Mouse (Mus musculus): ENCODE data around the gene Gsto2. TPM values are rescaled to one million over a fixed set of nuclear protein-coding genes. Genes with fewer than 3 reads are reported as not detected.

The Gsto2 gene
- polyA plus RNA-seq, 1 experiment from 2014 or later, result 1.3 TPM

DNA sequence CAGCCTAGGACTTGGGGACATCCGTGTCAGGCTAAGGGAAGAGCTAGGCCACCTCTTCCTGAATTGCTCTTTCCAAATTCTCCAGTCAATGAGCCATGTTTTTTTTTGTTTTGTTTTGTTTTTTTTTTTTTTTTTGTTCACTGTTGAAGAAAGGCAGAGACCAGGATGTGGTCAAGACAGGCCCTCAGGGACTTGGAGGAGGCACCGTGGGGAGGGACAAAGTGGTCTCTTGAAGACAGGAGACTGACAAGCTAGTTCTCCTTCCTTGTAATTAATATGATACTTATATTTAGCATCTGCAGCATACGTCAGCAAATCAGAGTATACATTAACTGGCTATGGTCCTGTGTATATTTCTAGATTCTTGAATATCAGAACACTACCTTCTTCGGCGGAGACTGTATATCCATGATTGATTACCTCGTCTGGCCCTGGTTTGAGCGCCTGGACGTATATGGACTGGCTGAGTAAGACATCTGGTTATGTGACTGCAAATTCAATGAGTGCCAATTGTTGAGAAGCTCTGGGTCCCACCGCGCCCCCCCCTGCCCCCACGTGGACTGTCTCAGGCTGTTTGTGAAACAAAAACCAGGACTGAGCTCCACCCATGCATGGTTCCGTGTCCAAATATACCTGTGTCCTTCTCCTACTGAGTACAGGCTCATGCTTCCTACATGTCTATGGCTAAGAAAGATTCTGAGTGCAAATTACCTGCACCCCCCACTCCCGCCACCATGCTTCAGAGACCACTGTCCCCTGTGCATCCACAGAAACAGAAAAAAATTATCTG lies 19.2 kb downstream of the Gsto2 start:
- 86% methylated on average over 13 of the region's 13 CpGs for WGBS
- no peaks in the 10 kb centered on the region for H3K27me3 ChIP-seq
- no peak overlapping the region for H3K9ac ChIP-seq (replicated peaks)
- ATAC-seq (replicated peaks), result no peak
- no peaks in the 10 kb centered on the region for H3K36me3 ChIP-seq
- H3K4me2 ChIP-seq (replicated peaks), result no peak overlapping the region
- no peak overlapping the region for H3K4me3 ChIP-seq
- peaks cover 3% of the 10 kb centered on the region; the same call in 1 of the 2 replicates for H3K4me1 ChIP-seq
- H3K9me3 ChIP-seq, result no peaks in the 10 kb centered on the region
- H3K27ac ChIP-seq (replicated peaks), result no peak overlapping the region

DNA sequence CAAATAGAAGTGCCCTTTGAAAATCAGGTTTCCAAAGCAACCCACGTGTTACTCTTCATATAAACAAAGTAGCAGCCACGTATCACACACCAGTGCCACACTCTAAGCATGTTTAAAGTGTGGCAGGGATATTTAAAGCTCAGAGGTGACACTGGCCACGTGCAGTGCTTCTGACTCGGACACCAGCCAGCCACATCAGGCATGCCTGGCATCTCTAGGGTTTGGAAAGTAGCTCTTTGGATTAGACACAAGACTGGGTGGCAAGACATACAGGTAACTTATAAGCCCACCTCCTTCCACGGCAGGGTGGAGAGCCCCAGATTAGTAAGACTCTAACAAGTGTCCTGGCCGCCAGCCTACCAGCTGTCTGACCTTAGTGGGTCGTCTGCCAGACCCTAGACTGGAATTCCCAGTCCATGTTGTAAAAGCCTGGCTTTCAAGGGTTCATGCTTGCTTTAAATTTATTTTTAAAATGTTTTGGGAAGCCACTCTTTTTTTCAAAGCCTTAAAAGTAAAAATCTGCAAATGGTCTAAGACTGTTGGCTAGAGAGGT lies 19.9 kb downstream of the Gsto2 start:
- no peak for ATAC-seq (replicated peaks)
- no peak overlapping the region for H3K27ac ChIP-seq (replicated peaks)
- H3K36me3 ChIP-seq, result no peaks in the 10 kb centered on the region
- WGBS, result 74% methylated on average over 7 of the region's 7 CpGs
- H3K27me3 ChIP-seq, result no peaks in the 10 kb centered on the region
- peaks cover 3% of the 10 kb centered on the region; the same call in 1 of the 2 replicates for H3K4me1 ChIP-seq
- H3K4me2 ChIP-seq (replicated peaks), result no peak overlapping the region
- H3K4me3 ChIP-seq, result no peak overlapping the region
- H3K9ac ChIP-seq (replicated peaks), result no peak overlapping the region
- no peaks in the 10 kb centered on the region for H3K9me3 ChIP-seq

GRCm38 (mm10) chr19:47885886-47886285 lies 20.6 kb downstream of the Gsto2 start:
- ATAC-seq (replicated peaks), result no peak
- H3K4me2 ChIP-seq (replicated peaks), result no peak overlapping the region
- H3K36me3 ChIP-seq, result no peaks in the 10 kb centered on the region
- H3K27ac ChIP-seq (replicated peaks), result no peak overlapping the region
- no peak overlapping the region for H3K4me3 ChIP-seq
- H3K27me3 ChIP-seq, result no peaks in the 10 kb centered on the region
- peaks cover 3% of the 10 kb centered on the region; the same call in 1 of the 2 replicates for H3K4me1 ChIP-seq
- H3K9ac ChIP-seq (replicated peaks), result no peak overlapping the region
- WGBS, result 90% methylated on average over 11 of the region's 11 CpGs
- no peaks in the 10 kb centered on the region for H3K9me3 ChIP-seq

DNA sequence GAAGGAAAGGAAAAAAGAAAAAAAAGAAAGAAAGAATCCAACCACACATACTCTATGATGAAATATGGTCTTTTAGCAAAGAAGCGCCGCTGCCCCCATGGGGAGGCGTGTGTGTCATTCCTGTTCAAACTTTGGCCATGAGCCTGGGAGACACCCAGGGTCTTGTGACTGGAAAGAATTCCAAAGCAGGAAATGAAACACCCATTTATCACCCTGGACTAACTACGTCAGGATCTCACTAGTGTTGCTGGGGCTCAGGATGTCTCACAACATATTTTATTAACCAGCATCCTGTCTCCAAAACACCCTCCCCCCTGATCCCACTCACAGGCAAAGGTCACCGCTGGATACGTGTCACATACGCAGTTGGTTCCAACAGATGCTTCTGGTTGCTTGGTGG lies 21.3 kb downstream of the Gsto2 start:
- Histone ChIP-seq H3K9me3 (no peaks in the 10 kb centered on the region), H3K9ac (replicated peaks) (no peak overlapping the region), H3K4me1 (peaks cover 3% of the 10 kb centered on the region; the same call in 1 of the 2 replicates), H3K4me3 (no peak overlapping the region), H3K36me3 (no peaks in the 10 kb centered on the region), H3K27ac (replicated peaks) (no peak overlapping the region), H3K27me3 (no peaks in the 10 kb centered on the region), H3K4me2 (replicated peaks) (no peak overlapping the region)
- ATAC-seq (replicated peaks), result no peak
- WGBS, result 88% methylated on average over 7 of the region's 7 CpGs

DNA sequence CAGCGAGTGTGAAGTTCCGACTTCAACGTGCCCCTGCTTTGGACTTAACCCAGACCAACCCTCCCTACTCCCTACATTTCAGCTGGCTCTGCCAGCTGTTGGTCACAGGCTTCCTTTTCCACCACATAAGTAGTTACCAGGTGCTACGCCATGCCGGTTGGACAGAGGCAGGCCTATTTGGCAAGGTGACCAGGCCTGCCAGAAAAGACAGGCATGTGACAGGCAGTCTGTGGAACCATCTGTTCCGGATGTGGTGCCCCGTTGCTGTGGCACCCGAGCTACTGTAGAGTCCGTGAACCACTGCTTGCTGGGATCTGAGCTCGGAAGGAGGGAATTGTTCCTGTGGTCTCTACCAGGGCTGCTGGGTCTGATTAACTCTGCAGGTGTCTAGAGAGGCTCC lies 22.1 kb downstream of the Gsto2 start:
- WGBS, result 66% methylated on average over 10 of the region's 10 CpGs
- Histone ChIP-seq H3K9ac (replicated peaks) (no peak overlapping the region), H3K9me3 (no peaks in the 10 kb centered on the region), H3K27me3 (no peaks in the 10 kb centered on the region), H3K36me3 (no peaks in the 10 kb centered on the region), H3K4me2 (replicated peaks) (no peak overlapping the region), H3K4me3 (no peak overlapping the region), H3K4me1 (peaks cover 3% of the 10 kb centered on the region; the same call in 1 of the 2 replicates), H3K27ac (replicated peaks) (no peak overlapping the region)
- 0 out of 2 replicates have a peak, but pooled peaks have one; percentile 27 for ATAC-seq (replicated peaks)

DNA sequence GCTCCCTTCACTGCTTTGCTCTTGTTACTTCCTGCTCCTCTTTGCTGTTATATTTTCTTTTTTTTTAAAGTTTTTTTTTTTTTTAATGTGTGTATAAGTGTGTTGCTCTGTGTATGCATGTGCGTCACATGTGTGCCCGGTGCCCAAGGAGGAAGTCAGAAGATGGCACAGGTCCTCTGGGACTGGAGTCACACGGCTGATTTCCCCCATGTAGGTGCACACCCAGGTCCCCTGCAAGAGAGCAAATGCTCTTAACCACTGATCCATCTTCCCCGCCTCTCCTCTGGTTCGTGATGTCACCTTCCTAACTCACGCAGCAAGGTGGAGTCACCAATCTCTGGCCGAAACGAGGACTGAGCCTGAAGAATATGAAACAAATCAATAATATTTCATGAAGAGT lies 22.7 kb downstream of the Gsto2 start:
- Histone ChIP-seq H3K4me3 (no peak overlapping the region), H3K4me2 (replicated peaks) (no peak overlapping the region), H3K36me3 (no peaks in the 10 kb centered on the region), H3K9me3 (no peaks in the 10 kb centered on the region), H3K27me3 (no peaks in the 10 kb centered on the region), H3K9ac (replicated peaks) (no peak overlapping the region), H3K4me1 (peaks cover 3% of the 10 kb centered on the region; the same call in 1 of the 2 replicates), H3K27ac (replicated peaks) (no peak overlapping the region)
- WGBS, result 94% methylated on average over 8 of the region's 8 CpGs
- ATAC-seq (replicated peaks), result no peak

- Histone ChIP-seq H3K4me3 (no peak overlapping the region), H3K9ac (replicated peaks) (no peak overlapping the region), H3K9me3 (no peaks in the 10 kb centered on the region), H3K36me3 (peaks cover 5% of the 10 kb centered on the region; the same call in 1 of the 2 replicates), H3K27me3 (no peaks in the 10 kb centered on the region), H3K4me1 (peaks cover 3% of the 10 kb centered on the region; the same call in 1 of the 2 replicates), H3K4me2 (replicated peaks) (no peak overlapping the region), H3K27ac (replicated peaks) (no peak overlapping the region)
- ATAC-seq (replicated peaks), result no peak
- WGBS, result 74% methylated on average over 10 of the region's 10 CpGs
Observed at GRCm38 (mm10) chr19:47890489-47891130, 25.3 kb downstream of the Gsto2 start.

DNA sequence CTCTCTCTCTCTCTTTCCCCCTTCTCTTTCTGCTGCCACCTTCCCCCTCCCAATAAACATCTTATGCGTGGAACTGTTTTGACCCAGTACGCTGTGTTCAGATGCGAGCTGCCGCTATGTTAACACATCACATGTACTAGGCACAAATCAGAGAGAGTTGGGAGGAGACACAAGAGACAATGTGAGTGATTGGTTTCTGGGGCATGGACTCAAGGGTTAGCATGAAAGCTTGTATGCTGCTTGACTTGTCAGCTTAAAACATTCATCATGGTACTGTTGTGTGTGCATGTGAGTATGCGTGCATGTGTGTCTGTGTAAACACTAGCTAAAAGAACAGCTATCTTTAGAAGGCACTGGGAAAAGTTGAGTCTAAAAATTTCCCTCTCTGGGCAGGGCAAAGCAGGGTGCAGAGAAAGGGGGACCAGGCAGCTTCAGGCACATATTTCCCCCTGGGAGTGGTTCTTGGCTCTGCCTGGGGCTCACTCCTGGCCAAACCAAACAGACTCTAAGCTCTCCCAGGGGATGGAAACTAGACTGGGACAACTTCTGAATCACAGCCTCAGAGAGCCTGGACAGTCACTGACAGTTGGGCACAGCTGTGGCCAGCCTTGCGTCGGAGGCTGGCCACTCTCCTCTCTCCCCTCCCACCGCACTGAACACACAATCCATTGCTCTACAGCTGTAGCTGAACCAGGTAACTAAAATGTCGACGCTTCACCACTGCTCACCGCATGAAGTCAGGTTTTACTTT lies 26.4 kb downstream of the Gsto2 start:
- H3K27ac ChIP-seq (replicated peaks), result no peak overlapping the region
- no peak overlapping the region for H3K9ac ChIP-seq (replicated peaks)
- peaks cover 3% of the 10 kb centered on the region; the same call in 1 of the 2 replicates for H3K4me1 ChIP-seq
- no peak overlapping the region for H3K4me2 ChIP-seq (replicated peaks)
- H3K4me3 ChIP-seq, result no peak overlapping the region
- H3K9me3 ChIP-seq, result no peaks in the 10 kb centered on the region
- peaks cover 5% of the 10 kb centered on the region; the same call in 1 of the 2 replicates for H3K36me3 ChIP-seq
- WGBS, result 85% methylated on average over 11 of the region's 11 CpGs
- no peak for ATAC-seq (replicated peaks)
- H3K27me3 ChIP-seq, result no peaks in the 10 kb centered on the region

DNA sequence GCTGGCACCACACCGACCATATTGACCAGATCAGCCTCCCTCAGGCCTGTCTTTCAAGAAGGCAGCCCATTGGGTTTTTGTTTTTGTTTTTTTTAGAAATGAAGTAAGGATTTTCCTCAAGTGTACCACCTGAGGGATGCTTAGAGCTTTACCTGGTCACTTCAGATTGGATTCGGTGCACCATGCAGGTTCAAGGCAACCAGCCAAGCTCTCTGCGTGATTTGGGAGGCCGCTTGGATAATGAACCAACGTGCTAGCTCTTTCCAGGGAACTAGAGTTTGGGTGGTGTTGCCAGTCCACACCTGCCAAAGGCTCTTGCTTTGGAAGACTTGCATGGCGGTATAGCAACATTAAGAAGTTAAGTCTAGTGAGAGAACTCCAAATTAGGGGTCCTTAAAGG lies 27.8 kb downstream of the Gsto2 start:
- H3K36me3 ChIP-seq, result peaks cover 8% of the 10 kb centered on the region; the same call in 1 of the 2 replicates
- no peak overlapping the region for H3K4me3 ChIP-seq
- ATAC-seq (replicated peaks), result no peak
- H3K4me1 ChIP-seq, result no peaks in the 10 kb centered on the region
- WGBS, result 89% methylated on average over 6 of the region's 6 CpGs
- H3K9me3 ChIP-seq, result no peaks in the 10 kb centered on the region
- H3K9ac ChIP-seq (replicated peaks), result no peak overlapping the region
- H3K27me3 ChIP-seq, result no peaks in the 10 kb centered on the region
- H3K4me2 ChIP-seq (replicated peaks), result no peak overlapping the region
- H3K27ac ChIP-seq (replicated peaks), result no peak overlapping the region

DNA sequence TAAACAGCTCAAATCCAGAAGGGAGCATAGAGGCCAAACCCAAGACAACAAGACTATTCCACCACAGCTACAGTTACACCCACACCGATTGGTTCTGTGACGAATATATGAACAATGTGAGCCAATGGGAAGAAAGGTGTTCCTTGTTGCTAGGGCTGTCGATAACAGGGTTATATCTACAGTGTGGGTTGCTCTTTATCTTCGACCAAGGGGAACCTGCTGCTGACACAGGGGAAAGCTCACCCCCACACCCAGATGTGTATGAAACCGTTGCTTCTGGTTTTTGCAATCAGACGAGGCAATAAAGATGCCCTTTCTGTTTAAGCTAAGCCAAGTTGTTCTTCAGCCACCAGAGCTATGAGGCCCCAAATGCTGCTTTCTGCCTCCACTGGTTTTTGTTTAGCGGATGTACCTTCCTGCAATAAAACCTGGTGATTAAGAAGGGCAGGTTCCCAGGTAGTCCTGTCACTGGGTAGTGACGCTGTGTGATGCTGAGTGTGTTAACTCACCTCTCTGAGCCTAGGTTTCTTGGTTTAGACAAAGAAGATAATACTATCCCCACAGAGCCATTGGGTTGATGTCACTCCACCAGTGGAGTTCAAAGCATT lies 33.2 kb downstream of the Gsto2 start:
- Histone ChIP-seq H3K9me3 (no peaks in the 10 kb centered on the region), H3K9ac (replicated peaks) (no peak overlapping the region), H3K36me3 (peaks cover 8% of the 10 kb centered on the region; the same call in 1 of the 2 replicates), H3K27me3 (no peaks in the 10 kb centered on the region), H3K27ac (replicated peaks) (no peak overlapping the region), H3K4me3 (no peak overlapping the region), H3K4me2 (replicated peaks) (no peak overlapping the region), H3K4me1 (peaks cover 4% of the 10 kb centered on the region; the same call in 1 of the 2 replicates)
- no peak for ATAC-seq (replicated peaks)
- WGBS, result 90% methylated on average over 8 of the region's 8 CpGs

GRCm38 (mm10) chr19:47900012-47900411 lies 34.7 kb downstream of the Gsto2 start:
- Histone ChIP-seq H3K27ac (replicated peaks) (no peak overlapping the region), H3K27me3 (no peaks in the 10 kb centered on the region), H3K4me1 (peaks cover 7% of the 10 kb centered on the region; the same call in 1 of the 2 replicates), H3K4me3 (no peak overlapping the region), H3K4me2 (replicated peaks) (no peak overlapping the region), H3K36me3 (0 out of 2 replicates have a peak, but pooled peaks cover 4% of the 10 kb centered on the region), H3K9ac (replicated peaks) (no peak overlapping the region), H3K9me3 (no peaks in the 10 kb centered on the region)
- WGBS, result 74% methylated on average over 6 of the region's 6 CpGs
- ATAC-seq (replicated peaks), result no peak
